Mouse (Mus musculus): ENCODE measurements around the gene Gm49405.

Gm49405 gene

DNA sequence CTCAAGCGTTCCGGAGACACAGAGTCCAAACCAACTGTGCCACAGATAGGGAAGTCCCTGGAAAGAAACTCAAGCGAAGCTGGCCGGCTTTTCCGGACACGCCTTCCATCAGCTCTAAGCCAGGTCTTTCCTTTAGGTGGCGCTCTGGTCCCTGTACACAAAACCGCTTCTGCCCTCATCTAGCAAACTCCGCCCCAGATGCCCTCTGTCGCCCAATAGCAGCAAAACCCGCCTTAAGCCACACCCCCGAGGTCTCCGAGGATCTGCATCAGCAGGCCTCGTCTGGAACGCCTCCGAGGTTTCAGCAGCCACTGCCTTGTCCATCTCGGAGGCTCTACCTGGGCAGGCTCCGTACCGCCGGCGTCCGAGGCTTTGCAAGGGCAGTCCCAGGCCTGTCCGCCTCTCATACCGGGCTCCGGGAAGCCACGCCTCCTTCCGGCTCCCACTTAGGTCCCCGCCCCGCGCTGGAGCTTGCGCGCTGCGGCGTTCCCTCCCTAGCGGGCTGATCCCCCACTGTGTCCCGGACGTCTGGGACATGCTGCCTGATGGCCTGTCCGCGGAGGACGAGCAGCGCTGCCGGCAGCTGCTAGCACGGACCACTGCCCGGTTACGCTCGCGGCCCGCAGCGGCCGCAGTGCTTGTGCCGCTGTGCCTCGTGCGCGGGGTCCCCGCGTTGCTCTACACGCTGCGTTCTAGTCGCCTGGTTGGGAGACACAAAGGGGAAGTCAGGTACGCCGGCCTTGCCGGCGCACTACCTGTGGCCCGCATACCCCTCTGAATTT is at the start of gene Gm49405, which contains the start of gene Nudt8:
Gm49405 (plus strand) TSS at position 508 of the 782 bp plus-strand sequence.
Nudt8 (plus strand) TSS at position 462 of the 782 bp plus-strand sequence.
- under 1% methylated on average over 64 of the region's 64 CpGs for WGBS

DNA sequence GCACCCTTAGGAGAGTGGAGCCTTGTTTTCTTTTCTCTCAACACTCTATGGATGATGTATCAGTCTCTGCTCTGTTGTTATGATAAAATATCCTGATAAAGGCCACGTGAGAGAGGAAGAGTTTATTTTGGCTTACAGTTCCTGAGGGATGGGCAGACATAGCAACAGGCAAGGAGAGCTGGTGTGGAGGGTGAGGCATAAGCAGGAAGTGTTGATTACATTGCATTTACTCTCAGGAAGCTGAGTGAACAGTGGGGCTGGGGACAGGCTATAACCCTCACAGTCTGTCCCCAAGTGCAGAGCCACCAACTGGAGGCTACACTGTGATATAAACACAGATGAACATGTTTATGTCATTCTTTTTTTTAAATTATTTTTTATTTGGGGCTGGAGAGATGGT is 48.3 kb upstream of the Gm49405 start:
- WGBS: 65% methylated on average over 1 of the region's 1 CpGs

DNA sequence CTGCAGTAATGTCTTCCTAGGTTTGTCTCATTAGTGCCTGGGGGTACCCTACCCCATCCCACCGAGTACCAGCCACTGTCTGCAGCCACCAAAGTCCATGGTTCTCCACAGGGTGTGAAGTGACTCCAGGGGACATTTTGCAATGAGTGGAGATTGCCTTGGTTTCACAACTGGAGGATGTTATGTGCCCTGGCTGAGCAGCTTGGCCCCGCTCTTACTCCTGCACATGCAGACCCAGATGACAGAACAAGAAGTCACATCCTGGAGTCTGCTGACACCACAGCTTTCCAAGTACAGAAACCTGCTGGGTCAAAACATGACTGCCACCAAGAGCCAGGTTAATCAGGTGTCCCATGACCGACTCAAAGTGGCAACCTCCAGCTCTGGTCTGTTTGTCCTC is 45.4 kb upstream of the Gm49405 start:
- 84% methylated on average over 3 of the region's 3 CpGs for WGBS

DNA sequence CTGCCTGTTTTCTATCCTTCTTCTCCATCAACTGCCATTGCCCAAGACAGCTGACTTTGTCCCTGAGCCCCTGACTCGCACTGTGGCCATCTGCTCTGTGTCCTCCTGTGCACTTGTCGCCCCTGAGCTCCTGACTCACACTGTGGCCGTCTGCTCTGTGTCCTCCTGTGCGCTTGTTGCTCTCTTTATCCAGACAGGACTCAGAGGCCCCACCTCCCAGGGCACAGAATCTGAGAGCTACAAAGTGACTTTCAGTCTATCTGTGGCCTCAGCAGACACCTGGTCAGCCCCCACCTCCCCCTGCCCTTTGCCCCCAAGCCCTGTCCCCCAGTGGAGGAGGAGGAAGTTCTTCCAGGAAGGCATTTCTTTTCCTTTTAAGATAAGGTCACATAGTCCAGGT is 44.6 kb upstream of the Gm49405 start:
- WGBS: 79% methylated on average over 4 of the region's 4 CpGs

DNA sequence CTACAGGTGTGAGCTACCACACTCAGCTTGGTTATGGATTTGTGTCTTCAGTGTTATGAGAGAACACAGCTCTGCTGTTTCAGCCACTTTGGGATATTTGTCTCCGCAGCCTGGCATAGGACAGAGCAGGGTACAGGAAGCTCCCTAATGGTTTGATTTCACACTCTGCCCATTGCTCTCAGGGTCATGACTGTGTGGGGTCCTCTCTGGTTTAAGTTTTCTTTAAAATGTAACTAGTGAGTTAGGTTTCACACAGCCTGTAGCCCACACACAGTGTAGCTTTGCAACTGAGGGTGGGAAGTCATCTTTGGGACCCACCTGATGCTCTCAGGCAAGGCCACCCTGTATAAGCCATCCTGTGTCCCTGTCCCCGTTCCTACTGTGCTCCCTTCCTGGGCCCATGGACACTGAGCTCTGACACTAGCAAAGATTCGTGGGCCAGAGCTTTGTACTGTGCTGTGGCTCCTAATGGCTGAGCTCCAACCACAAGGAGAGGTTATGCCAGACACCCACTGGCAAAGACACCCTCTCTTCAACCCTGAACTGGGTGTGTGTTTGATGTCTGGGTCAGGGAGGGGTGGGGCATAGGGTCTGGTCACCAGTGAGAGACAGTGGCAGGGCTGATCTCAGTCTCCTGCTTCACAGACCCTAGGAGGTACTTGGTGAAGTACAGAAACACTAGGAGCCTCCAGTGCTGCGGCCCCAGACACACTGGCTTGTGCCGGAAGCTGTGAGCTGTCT is 43.0 kb upstream of the Gm49405 start:
- 86% methylated on average over 5 of the region's 5 CpGs for WGBS

DNA sequence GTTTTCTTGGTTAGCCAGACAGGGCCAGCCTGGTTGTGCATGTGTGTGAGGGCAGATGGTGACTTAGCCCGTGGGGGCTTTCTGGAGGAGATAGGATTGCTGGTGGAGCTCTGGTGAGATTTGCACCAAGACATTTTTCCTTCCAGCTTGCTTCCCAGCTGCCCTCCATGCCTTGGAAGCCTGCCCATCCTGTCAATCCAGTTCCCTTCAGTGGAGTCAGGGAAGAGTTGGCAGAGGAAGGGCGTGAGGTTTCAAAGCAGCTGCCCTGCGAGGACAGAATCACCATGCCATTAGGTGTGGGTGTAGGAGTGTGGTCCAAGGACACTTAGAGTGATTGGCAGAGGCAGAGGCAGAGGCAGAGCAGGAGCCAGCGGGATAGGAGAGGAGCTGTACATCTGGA is 42.0 kb upstream of the Gm49405 start, which contains the start of gene Aldh3b3:
Aldh3b3 (plus strand) TSS at position 176 of the 400 bp plus-strand sequence.
- 53% methylated on average over 4 of the region's 4 CpGs for WGBS

DNA sequence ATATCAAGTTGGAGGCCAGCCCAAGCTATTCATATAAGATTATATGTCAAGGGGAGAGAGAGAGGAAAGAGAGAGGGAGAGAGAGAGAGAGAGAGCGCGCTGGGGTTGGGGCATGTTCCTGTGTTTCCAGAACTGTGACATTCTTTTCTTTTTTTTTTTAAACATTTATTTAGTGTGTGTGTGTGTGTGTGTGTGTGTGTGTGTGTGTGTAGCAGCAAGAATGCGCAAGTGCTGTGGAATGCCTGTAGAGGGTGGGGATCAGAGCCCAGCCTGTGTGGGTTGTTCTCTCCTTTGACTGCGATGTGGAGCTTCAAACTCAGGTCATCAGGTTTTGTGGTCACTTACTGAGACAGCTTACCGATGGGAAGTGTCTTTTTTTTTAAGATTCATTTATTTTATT is 40.2 kb upstream of the Gm49405 start:
- WGBS: 88% methylated on average over 5 of the region's 5 CpGs

DNA sequence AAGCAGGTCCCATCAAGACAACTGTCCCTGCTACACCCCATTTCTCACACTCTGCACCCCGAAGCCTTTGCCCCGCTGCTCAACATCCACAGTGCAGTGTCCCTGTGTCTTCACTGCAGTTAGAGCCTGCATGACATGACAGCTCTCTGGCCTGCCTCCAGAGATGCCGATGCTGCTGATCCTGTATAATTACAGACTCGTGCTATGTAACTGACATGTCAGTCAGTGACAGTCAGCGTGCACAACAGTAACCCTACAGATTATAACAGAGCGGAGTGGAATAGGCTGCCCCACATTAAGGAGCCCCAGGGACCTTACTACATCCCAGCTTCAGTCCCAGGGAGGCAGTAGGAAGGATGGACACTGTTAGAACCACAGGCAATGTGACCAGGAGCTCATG is 38.6 kb upstream of the Gm49405 start:
- 69% methylated on average over 6 of the region's 6 CpGs for WGBS

DNA sequence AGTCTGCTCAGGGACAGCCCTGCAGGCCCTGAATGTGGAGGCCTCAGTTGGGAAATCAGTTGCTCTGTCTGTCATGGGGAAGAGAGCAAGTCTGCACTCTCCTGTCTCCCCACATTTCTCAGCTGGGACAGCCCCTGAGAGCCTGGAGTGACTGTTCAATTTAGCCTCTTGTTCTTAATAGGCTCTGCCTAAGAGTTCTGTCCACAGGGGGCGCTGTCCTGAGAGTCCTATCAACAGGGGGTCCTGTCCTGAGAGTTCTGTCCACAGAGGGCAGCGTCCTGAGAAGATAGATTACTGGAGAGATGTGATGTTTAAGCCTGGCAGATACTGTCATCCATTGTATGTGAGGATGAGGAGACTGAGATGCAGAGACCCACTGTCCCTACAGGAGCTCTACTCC is 38.0 kb upstream of the Gm49405 start:
- WGBS: 35% methylated on average over 2 of the region's 2 CpGs

DNA sequence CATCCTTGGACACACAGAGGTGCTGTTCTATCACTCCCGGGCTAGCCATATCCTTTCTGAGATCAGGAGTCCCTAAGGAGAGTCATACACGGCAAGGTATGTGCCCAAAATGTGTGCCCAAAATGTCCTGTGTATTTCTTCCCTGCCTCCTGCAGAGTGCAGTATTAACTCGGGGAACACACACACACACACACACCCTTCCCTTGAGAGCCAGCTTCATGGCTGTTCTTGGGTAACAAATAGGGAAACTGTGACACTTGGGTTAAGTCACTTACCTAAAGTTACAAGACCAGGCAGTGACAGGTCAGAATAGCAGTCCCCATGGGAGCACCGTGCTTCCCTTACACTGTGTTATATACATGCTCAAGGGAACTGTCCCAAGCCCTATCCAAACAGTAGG is 36.4 kb upstream of the Gm49405 start:
- WGBS: 79% methylated on average over 4 of the region's 4 CpGs

DNA sequence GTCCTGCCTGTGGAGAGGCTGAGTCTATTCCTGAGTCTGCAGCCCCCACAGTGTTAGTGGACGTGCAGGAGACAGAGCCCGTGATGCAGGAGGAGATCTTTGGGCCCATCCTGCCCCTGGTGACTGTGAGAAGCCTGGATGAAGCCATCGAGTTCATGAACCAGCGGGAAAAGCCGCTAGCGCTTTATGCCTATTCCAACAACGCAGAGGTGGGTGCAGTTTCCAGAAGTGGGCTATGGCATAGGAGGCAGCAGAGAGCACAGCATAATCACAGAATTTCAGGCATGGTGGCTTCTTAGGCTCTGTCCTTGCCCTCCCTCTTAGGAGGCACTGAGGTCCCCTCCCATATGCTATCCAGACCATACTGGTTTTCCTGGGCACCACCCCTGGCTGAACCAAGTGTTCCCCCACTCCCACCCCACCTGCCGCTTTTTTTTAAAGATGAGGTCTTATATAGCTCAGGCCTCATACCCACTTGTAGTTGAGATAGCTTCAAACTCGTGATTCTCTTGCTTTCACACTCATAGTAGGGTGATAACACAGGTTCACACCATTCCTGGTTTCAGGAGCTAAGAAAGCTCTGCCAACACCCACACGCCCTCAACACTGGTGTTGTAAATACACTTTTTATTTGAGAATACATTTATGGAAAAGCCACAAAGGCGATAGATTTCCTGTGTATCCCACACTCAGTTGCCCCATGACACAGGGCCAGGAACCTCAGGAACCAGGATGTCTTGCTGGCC is 33.9 kb upstream of the Gm49405 start:
- 67% methylated on average over 11 of the region's 11 CpGs for WGBS

DNA sequence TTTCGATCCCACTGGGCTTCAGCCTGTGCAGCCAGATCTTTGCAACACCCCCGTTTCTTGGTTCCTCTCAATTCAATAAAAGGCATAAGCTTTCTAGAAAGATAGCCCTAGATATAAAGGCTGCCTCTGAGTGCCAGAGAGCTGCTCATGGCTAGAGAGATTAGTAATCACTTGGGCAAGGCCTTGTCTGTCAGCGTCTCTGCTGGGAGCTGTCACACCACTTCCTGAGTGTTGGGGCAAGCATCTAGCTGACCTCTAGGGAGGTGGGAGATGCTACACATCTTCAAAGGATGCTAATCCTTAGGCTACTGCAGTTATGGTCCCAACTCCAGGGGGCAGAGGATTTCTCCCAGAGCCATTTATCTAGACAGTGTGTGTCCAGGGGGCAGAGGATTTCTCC is 33.2 kb upstream of the Gm49405 start:
- 68% methylated on average over 3 of the region's 3 CpGs for WGBS

DNA sequence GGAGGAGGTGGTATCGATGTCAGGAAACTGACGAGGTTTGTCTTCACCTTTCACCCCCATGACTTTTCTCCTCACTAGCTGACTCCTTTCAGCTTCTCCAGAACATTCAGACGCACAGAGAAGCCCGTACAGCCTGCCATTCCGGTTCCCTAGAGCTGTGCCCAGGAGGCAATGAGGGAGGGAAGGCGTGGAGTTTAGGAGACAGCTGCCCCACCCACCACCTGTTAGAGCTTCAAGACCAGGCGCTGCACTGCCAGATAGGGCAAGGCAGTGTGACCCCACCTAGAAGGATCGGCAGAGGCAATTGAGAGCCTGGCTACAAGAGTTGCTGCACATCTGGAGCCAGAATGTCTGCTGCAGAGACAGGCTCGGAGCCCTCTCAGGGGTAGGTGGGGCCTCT is 28.2 kb upstream of the Gm49405 start, which contains the start of gene Aldh3b2:
Aldh3b2 (plus strand) TSS at position 100 of the 400 bp plus-strand sequence.
- WGBS: 65% methylated on average over 9 of the region's 9 CpGs

DNA sequence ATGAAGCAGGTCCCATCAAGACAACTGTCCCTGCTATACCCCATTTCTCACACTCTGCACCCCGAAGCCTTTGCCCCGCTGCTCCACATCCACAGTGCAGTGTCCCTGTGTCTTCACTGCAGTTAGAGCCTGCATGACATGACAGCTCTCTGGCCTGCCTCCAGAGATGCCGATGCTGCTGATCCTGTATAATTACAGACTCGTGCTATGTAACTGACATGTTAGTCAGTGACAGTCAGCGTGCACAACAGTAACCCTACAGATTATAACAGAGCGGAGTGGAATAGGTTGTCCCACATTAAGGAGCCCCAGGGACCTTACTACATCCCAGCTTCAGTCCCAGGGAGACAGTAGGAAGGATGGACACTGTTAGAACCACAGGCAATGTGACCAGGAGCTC is 25.8 kb upstream of the Gm49405 start:
- 77% methylated on average over 6 of the region's 6 CpGs for WGBS

DNA sequence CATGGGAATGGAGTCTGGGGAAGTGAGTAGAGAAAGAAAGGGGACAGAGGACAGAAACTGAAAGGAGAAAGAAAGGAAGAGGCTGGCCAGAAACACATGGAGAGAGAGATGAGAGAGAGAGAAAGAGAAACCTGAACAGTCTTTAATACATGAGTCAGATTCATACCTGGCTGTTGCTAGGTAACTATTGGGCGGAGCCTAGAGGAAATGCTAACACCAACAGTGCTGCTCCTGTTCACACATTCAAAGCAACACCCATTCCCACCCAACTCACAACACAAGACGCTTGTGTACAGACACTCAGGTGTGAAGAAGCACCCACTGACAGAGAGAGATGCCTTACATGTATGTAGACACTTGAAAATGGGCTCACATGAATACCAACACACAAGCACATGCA is 24.6 kb upstream of the Gm49405 start:
- WGBS: 84% methylated on average over 2 of the region's 2 CpGs

DNA sequence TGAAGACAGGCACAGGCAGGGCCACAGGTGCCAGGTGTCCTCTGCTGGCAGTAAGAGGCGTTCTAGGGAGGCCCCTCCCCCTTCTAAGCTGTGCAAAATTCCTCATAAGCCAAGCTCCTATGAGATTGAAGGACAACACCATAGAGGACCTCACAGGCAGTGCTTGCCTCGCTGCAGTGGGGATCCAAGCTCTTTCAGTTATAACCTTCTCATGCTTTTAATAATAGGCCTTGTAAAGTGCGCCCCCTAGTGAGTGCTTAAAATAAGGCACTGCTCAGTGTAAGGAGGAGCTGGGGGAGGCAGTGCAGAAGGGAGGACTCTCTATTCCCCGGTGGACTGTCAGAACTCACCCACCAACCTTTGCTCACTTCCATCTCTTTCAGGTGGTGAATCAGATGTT is 20.1 kb upstream of the Gm49405 start:
- 15% methylated on average over 4 of the region's 4 CpGs for WGBS

DNA sequence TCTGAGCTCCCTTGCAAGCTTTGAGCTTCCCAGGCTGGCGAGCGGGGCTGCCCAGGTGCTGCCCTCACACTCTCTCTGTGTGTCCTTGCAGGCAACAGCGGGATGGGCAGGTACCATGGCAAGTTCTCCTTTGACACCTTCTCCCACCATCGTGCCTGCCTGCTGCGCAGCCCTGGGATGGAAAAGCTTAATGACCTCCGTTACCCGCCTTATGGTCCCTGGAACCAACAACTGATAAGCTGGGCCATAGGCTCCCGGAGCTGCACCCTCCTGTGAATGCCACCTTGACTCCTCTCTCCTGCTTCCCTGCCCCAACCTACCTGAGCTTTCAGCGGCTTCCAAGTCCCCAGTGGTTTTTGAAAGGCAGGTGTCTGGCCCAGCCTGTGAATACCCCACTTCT is 19.5 kb upstream of the Gm49405 start:
- WGBS: 85% methylated on average over 9 of the region's 9 CpGs

DNA sequence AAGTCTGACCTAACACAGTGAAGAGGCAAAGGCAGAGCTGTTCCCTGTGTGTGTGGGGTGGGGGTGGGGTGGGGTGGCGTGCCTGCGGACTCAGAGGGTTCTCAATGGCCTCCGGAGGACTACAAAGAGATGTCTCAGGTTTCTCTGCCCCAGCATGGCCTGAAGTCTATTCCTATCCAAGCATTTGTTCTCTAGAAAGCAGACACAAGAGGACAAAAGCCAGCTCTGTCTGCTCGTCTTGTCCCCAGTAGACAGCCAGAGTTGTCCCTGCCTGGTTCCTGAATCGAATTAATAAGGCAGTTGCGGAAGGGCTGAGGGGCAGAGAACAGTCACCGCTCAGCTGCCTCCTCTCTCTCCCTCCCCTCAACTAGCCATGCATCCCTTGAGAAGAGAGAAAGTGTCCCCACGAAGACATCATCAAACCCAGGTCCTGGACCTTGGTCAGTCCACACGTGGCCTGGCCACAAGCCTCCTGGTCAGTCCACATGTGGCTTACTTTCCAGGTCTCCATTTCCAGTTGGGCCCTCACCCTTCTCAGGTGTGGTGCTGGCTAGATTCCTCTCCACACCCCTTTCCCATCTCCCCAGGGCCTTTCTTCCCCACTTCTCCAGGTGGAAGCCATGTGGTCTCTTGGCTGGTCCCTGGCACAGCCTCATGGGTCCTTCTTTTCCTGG is 16.8 kb upstream of the Gm49405 start:
- WGBS: 59% methylated on average over 9 of the region's 9 CpGs

DNA sequence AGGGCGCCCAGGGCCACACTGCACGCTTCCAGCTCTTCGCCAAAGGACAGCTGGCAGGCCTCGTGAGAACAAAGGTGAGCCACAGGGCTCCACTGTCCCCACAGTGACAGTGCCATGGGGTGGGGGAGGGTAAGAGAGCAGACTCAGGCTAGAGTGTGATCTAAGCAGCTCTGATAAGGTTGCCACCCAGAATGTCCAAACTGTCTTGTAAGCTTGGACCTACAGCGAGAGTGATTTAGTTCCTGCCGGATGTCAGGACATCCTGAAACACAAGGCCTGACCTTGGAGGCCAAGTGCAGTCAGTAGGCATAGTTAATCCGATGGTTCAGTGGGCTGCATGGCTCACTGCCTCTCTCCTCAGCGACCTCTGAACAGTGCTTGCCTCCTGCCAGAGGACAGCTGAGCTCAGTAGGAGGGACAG is 15.2 kb upstream of the Gm49405 start:
- WGBS: 60% methylated on average over 8 of the region's 8 CpGs

DNA sequence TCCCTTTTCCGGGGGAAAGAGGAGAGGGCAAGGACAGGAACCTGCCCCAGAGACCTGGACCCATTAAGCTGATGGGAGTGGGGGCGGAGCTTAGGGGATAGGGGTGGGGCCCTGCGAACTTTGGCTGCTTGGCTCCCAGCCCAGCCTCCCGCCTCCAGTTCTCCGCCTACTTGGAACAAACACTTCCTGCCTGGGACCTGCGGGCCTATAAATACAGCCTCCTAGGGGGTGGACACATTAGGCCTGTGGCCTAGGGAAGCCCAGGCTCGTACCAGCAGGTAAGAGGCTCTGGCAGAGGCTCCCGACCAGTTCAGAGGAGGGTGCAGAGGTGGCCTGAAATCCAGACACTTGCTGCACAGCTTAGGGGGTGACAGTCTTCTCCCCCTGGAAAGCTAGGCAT is 14.1 kb upstream of the Gm49405 start, which contains the start of gene Acy3:
Acy3 (plus strand) TSS at position 237 of the 400 bp plus-strand sequence.
- 26% methylated on average over 8 of the region's 8 CpGs for WGBS

DNA sequence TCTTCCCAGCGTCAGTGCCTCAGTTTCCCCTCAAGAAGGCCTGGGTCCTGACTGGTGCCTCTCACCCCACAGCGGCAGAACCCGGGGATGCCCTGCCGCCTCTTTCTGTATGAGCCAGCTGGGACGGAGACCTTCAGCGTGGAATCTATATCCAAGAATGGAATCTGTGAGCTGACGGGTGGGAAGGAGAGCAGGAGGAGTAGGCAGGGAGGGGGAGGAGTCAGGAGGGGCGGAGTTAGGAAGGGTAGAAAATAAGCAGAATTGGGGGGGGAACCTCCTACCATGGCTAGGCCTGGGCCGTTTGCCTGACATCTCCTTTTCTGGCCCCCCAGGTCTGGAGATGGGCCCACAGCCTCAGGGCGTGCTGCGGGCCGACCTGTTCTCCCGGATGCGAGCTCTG is 12.4 kb upstream of the Gm49405 start:
- WGBS: 87% methylated on average over 14 of the region's 14 CpGs

DNA sequence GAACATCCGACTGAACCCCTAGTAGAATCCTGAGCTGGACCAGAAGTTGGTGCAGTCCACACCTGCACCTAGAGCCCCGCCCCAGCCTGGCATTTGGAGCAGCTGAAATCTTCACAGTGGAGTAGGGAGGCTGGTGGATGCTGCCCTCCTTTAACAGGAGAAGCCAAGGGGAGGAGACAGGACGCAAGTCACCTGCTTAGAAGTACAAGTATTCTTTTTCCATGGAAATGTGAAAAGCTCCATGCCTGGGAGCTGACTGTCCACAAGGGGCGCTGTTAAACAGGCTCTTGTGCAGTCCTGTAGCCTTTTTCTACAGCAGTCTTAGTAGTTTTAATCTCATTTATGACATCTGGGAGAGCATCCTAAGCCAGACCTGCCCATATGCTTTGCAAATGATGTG is 11.7 kb upstream of the Gm49405 start:
- WGBS: 93% methylated on average over 4 of the region's 4 CpGs
